In the genomic region with DNA sequence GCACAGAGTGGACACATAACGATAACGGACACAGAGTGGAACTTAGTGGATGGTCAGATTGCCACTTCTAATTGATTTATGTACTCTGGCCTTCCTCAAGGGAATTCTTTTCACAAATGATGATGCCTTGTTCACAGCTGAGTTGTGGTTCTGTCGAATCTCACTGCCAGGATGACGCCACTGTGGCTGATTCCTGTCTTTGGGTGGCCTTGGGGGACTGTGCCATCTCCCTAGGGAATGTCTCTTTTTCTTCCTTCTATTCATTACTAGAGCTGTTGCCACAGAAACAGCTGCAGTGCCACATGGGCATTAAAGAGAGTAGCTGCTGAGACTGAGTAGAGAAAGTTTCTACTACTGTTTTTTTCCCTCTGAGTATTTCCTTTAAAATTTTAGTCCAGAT, we compare ENCODE assay signal across 14 mouse cellular contexts.
DNase-seq lines count a peak whose midpoint lies in the region; ATAC-seq lines count a peak whose summit lies in the region.
"Had no signal": no experiment of that assay in that cellular context is flagged by ENCODE, and none has a peak within 500 bp of the region (broad histone marks: within the 10 kb centered on the region; RNA-seq: fewer than 3 reads in every experiment).

No protein-coding gene starts in this region.

- peak overlapping the region; percentile 18; the same call in 1 of the 2 replicates for H3K27ac ChIP-seq in hindbrain, embryonic 13.5 days
- no peak overlapping the region for H3K27ac ChIP-seq in hindbrain, embryonic 11.5 days (ENCODE audit: low read depth, low read length)
- 0 out of 2 replicates have a peak overlapping the region, but pooled peaks have one; percentile 8 for H3K27ac ChIP-seq in midbrain, embryonic 14.5 days (replicated peaks; ENCODE audit: low read depth, low read length)
- no peak overlapping the region for H3K27ac ChIP-seq in midbrain, embryonic 10.5 days (replicated peaks)
- 0 out of 2 replicates have a peak overlapping the region, but pooled peaks have one; percentile 9 for H3K27ac ChIP-seq in hindbrain, embryonic 16.5 days (ENCODE audit: low read depth, low read length)
- H3K27ac ChIP-seq: limb, embryonic 10.5 days; liver, embryonic 14.5 days had no signal

- peaks cover 45% of the 10 kb centered on the region for H3K36me3 ChIP-seq in hindbrain, embryonic 13.5 days
- no peaks in the 10 kb centered on the region for H3K36me3 ChIP-seq in hindbrain, embryonic 11.5 days (ENCODE audit: control insufficient read depth, insufficient read depth, low read length)
- peaks cover 33% of the 10 kb centered on the region for H3K36me3 ChIP-seq in midbrain, embryonic 14.5 days (ENCODE audit: control insufficient read depth, insufficient read depth, low read length)
- no peaks in the 10 kb centered on the region for H3K36me3 ChIP-seq in midbrain, embryonic 10.5 days
- no peaks in the 10 kb centered on the region for H3K36me3 ChIP-seq in hindbrain, embryonic 16.5 days (ENCODE audit: control insufficient read depth, insufficient read depth, low read length)
- H3K36me3 ChIP-seq: limb, embryonic 10.5 days had no signal

- H3K4me3 ChIP-seq in hindbrain, embryonic 13.5 days = no peak overlapping the region
- H3K4me3 ChIP-seq in hindbrain, embryonic 11.5 days (ENCODE audit: low read depth, low read length) = no peak overlapping the region
- no peak overlapping the region for H3K4me3 ChIP-seq in midbrain, embryonic 14.5 days (replicated peaks; ENCODE audit: low read depth, low read length)
- H3K4me3 ChIP-seq in midbrain, embryonic 10.5 days = no peak overlapping the region
- no peak overlapping the region for H3K4me3 ChIP-seq in hindbrain, embryonic 16.5 days (ENCODE audit: low read length)
- H3K4me3 ChIP-seq: limb, embryonic 10.5 days; megakaryocyte, embryonic 14.5 days had no signal

- no peaks in the 10 kb centered on the region for H3K9me3 ChIP-seq in hindbrain, embryonic 13.5 days
- H3K9me3 ChIP-seq in hindbrain, embryonic 11.5 days (ENCODE audit: control insufficient read depth, low read length) = no peaks in the 10 kb centered on the region
- no peaks in the 10 kb centered on the region for H3K9me3 ChIP-seq in midbrain, embryonic 14.5 days (ENCODE audit: control insufficient read depth, low read length)
- H3K9me3 ChIP-seq in midbrain, embryonic 10.5 days (replicated peaks) = no peaks in the 10 kb centered on the region
- no peaks in the 10 kb centered on the region for H3K9me3 ChIP-seq in hindbrain, embryonic 16.5 days (ENCODE audit: control insufficient read depth, low read length)
- H3K9me3 ChIP-seq: limb, embryonic 10.5 days had no signal

- peaks cover 40% of the 10 kb centered on the region for H3K4me1 ChIP-seq in hindbrain, embryonic 13.5 days (replicated peaks)
- H3K4me1 ChIP-seq in hindbrain, embryonic 11.5 days (replicated peaks; ENCODE audit: control insufficient read depth, insufficient read depth, low read length) = no peaks in the 10 kb centered on the region; the same call in 1 of the 2 replicates
- H3K4me1 ChIP-seq in midbrain, embryonic 14.5 days (ENCODE audit: control insufficient read depth, insufficient read depth, low read length) = peaks cover 37% of the 10 kb centered on the region
- H3K4me1 ChIP-seq in midbrain, embryonic 10.5 days = peaks cover 24% of the 10 kb centered on the region
- peaks cover 23% of the 10 kb centered on the region for H3K4me1 ChIP-seq in hindbrain, embryonic 16.5 days (ENCODE audit: control insufficient read depth, insufficient read depth, low read depth, low read length)
- H3K4me1 ChIP-seq: megakaryocyte, embryonic 14.5 days had no signal

- H3K27me3 ChIP-seq in hindbrain, embryonic 13.5 days = no peaks in the 10 kb centered on the region
- no peaks in the 10 kb centered on the region for H3K27me3 ChIP-seq in hindbrain, embryonic 11.5 days (ENCODE audit: control insufficient read depth, insufficient read depth, low read length)
- H3K27me3 ChIP-seq in midbrain, embryonic 14.5 days (ENCODE audit: control insufficient read depth, insufficient read depth, low read length) = no peaks in the 10 kb centered on the region
- 0 out of 2 replicates have a peak, but pooled peaks cover 4% of the 10 kb centered on the region for H3K27me3 ChIP-seq in midbrain, embryonic 10.5 days (ENCODE audit: low read depth, poor library complexity, severe bottlenecking)
- no peaks in the 10 kb centered on the region for H3K27me3 ChIP-seq in hindbrain, embryonic 16.5 days (replicated peaks; ENCODE audit: control insufficient read depth, insufficient read depth, low read length)
- H3K27me3 ChIP-seq: megakaryocyte, embryonic 14.5 days had no signal

- no peak for ATAC-seq in hindbrain, embryonic 13.5 days (ENCODE audit: low FRiP score)
- ATAC-seq in hindbrain, embryonic 11.5 days (ENCODE audit: low FRiP score) = no peak
- no peak for ATAC-seq in midbrain, embryonic 14.5 days (ENCODE audit: low FRiP score, low TSS enrichment)
- peak; percentile 15; the same call in 1 of the 2 replicates for ATAC-seq in hindbrain, embryonic 16.5 days
- ATAC-seq: CD4-positive, CD25-positive, alpha-beta regulatory T cell, adult 4 months had no signal

- H3K4me2 ChIP-seq in hindbrain, embryonic 13.5 days = no peak overlapping the region
- no peak overlapping the region for H3K4me2 ChIP-seq in hindbrain, embryonic 11.5 days (replicated peaks; ENCODE audit: low read depth, low read length)
- H3K4me2 ChIP-seq in midbrain, embryonic 14.5 days (ENCODE audit: low read length) = no peak overlapping the region
- H3K4me2 ChIP-seq in hindbrain, embryonic 16.5 days (ENCODE audit: low read length) = no peak overlapping the region

- no peak overlapping the region for H3K9ac ChIP-seq in hindbrain, embryonic 13.5 days
- H3K9ac ChIP-seq in hindbrain, embryonic 11.5 days (ENCODE audit: low read depth, low read length) = no peak overlapping the region
- H3K9ac ChIP-seq in midbrain, embryonic 14.5 days (replicated peaks; ENCODE audit: low read length) = no peak overlapping the region
- H3K9ac ChIP-seq in hindbrain, embryonic 16.5 days (ENCODE audit: low read depth, low read length) = no peak overlapping the region
- H3K9ac ChIP-seq: liver, embryonic 14.5 days had no signal

- DNase-seq in hindbrain, embryonic 11.5 days (ENCODE audit: low spot score) = no peak
- peak; percentile 51 for DNase-seq in midbrain, embryonic 14.5 days
- DNase-seq in midbrain, embryonic 10.5 days (ENCODE audit: low spot score) = no peak
- DNase-seq in adrenal gland, postnatal 36 days = peak; percentile 21 to 48
- DNase-seq in kidney, adult 8-10 months = no peak
- no peak for DNase-seq in kidney, adult 9 months
- DNase-seq: lung, postnatal 10 days; thymus, postnatal 36 days had no signal

- WGBS in hindbrain, embryonic 13.5 days = 39% methylated on average over 4 of the region's 4 CpGs
- WGBS in hindbrain, embryonic 11.5 days = 65% methylated on average over 4 of the region's 4 CpGs
- 59% methylated on average over 4 of the region's 4 CpGs for WGBS in midbrain, embryonic 14.5 days
- 83% methylated on average over 4 of the region's 4 CpGs for WGBS in midbrain, embryonic 10.5 days
- 35% methylated on average over 4 of the region's 4 CpGs for WGBS in hindbrain, embryonic 16.5 days

Comparison
In these comparisons a context has a peak if more than half of its experiments do, and no peak if none do; other contexts are left out.
1. H3K27ac ChIP-seq: peak in hindbrain, embryonic 13.5 days (single experiment), midbrain, embryonic 14.5 days (single experiment) and hindbrain, embryonic 16.5 days (single experiment); none in hindbrain, embryonic 11.5 days (single experiment) and midbrain, embryonic 10.5 days (single experiment).
2. DNase-seq: peak in midbrain, embryonic 14.5 days (single experiment) and adrenal gland, postnatal 36 days (2 of 2); none in hindbrain, embryonic 11.5 days (single experiment), midbrain, embryonic 10.5 days (single experiment), kidney, adult 8-10 months (0 of 2) and kidney, adult 9 months (single experiment).